Mouse (Mus musculus) heart, embryonic 12.5 days (tissue): ENCODE results near the gene Mrps33. TPM values are rescaled to one million over a fixed set of nuclear protein-coding genes. Genes with fewer than 3 reads are reported as not detected.
A peak's percentile ranks its signal among the peaks of the same experiment; 100 is the strongest.

Experiments used
- ATAC-seq: fragments of 200-750 bp; cut with Nextera tagmentation; 2 replicates; pipeline ENCODE4 v1.8.0; 2017; ENCODE audit warnings: moderate TSS enrichment, moderate library complexity; ENCODE audit not compliant: insufficient number of reproducible peaks, low FRiP score
- H3K27ac ChIP-seq: fragments of 300-500 bp; sonication (generic); 2 replicates; pipeline ENCODE4 v1.5.1; 2016; ENCODE audit warnings: mild to moderate bottlenecking, moderate library complexity; ENCODE audit not compliant: poor library complexity, severe bottlenecking
- H3K27me3 ChIP-seq: fragments of 300-500 bp; sonication (generic); replicated peaks from 2 replicates; pipeline ENCODE4 v1.6.1; 2016; ENCODE audit warnings: mild to moderate bottlenecking, moderate library complexity
- H3K36me3 ChIP-seq: fragments of 300-500 bp; sonication (generic); 2 replicates; pipeline ENCODE4 v1.6.1; 2016; ENCODE audit warnings: mild to moderate bottlenecking, moderate library complexity
- H3K4me1 ChIP-seq: fragments of 300-500 bp; sonication (generic); replicated peaks from 2 replicates; pipeline ENCODE4 v1.6.1; 2016; ENCODE audit warnings: mild to moderate bottlenecking
- H3K4me2 ChIP-seq: fragments of 300-500 bp; sonication (generic); 2 replicates; pipeline ENCODE4 v1.6.1; 2016; ENCODE audit warnings: mild to moderate bottlenecking, moderate library complexity
- H3K4me3 ChIP-seq: fragments of 300-500 bp; sonication (generic); 2 replicates; pipeline ENCODE4 v1.5.1; 2016; ENCODE audit warnings: mild to moderate bottlenecking
- H3K9ac ChIP-seq: fragments of 300-500 bp; sonication (generic); 2 replicates; pipeline ENCODE4 v1.6.1; 2016; ENCODE audit warnings: mild to moderate bottlenecking, moderate library complexity
- H3K9me3 ChIP-seq: fragments of 300-500 bp; sonication (generic); replicated peaks from 2 replicates; pipeline ENCODE4 v1.6.1; 2016; ENCODE audit warnings: mild to moderate bottlenecking, moderate library complexity
- WGBS: fragments of 180-500 bp; shearing (Covaris S2); methylation state at CpG from one replicate; pipeline ENCODE4 v1.1.7; 2016; 5-methylcytosine and 5-hydroxymethylcytosine counted together
- polyA plus RNA-seq: library from polyadenylated mRNA; unstranded; fragments of >200 nt; fragmentation: Nextera tagmentation; extraction: Ambion mirVana; gene quantifications from 2 replicates; pipeline ENCODE4 v1.2.1, GENCODE M21; 2016

Mrps33 gene
- polyA plus RNA-seq, 1 experiment from 2014 or later, result 205 TPM

DNA sequence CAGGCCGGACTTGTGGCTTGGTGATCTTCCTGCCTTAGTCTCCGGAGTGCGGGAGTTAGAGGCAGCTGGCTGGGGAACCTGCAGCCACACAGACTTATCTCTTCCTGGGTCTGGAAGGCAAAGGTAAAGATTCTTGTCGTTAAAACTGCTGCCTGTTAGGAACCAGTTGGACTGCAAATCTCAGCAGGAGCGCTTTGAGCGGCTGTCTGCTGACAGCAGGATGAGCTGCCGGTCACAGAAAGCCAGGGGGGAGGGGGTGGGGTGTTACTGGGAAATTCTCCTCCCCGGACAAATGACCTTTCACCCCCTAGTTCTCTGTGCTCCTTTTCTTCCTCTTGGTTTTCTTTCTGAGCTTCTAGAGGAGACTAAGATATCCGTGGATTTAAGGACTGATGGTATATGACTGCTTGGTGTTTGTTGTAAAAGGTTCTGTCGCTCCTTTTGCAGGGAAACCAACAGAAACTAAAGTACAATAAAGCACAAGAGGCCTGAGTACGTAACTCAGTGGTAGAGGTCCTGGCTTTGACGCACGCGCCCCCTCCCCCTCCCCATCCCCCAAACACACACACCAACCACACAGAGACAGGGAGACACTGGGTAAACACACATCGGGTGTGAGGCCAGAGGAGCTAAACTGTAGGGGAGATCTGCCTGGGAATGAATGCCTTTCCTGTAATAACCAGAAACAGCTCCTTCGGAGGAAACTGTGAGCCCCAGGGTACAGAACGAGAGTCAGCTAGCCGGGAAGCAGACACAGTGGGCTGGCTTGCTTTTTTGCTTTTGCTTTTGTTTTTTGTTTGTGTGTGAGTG, 29.7 kb downstream of the Mrps33 start:
- peak; percentile 54; the same call in 1 of the 2 replicates for ATAC-seq
- Histone ChIP-seq H3K36me3 (no peaks in the 10 kb centered on the region), H3K27me3 (no peaks in the 10 kb centered on the region), H3K9me3 (no peaks in the 10 kb centered on the region), H3K4me2 (peak overlapping the region; percentile 66), H3K4me1 (peaks cover 22% of the 10 kb centered on the region), H3K9ac (peak overlapping the region; percentile 29; the same call in 1 of the 2 replicates), H3K27ac (peak overlapping the region; percentile 64), H3K4me3 (peak overlapping the region; percentile 30)
- 1% methylated on average over 18 of the region's 18 CpGs for WGBS

- Histone ChIP-seq H3K27me3 (no peaks in the 10 kb centered on the region), H3K9ac (no peak overlapping the region), H3K4me2 (no peak overlapping the region), H3K9me3 (no peaks in the 10 kb centered on the region), H3K4me3 (no peak overlapping the region), H3K36me3 (no peaks in the 10 kb centered on the region), H3K4me1 (peaks cover 22% of the 10 kb centered on the region), H3K27ac (no peak overlapping the region)
- WGBS, result 94% methylated on average over 1 of the region's 1 CpGs
- ATAC-seq, result no peak
These were observed 32.3 kb downstream of the Mrps33 start for GRCm38 (mm10) chr6:39778506-39778905.

DNA sequence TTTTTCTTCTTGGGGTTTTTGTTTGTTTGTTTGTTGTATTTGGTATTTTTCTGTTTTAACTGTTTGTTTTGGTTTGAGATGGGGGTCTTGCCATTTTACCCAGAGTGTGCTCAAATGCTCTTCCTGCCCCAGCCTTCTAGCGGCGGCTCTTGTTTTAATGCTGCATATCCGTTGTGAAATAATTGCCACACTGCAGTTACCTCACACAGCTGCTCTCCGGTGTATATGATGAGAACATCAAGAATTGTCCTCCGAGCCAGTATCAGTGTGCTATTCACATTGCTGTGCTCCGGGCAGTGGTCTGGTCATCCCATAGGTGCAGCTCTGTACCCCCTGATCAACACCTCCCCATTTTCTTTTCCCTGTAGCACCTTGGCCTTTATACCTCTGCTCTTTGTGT, 34.5 kb downstream of the Mrps33 start:
- Histone ChIP-seq H3K36me3 (no peaks in the 10 kb centered on the region), H3K4me1 (peaks cover 11% of the 10 kb centered on the region), H3K9me3 (no peaks in the 10 kb centered on the region), H3K9ac (no peak overlapping the region), H3K27me3 (no peaks in the 10 kb centered on the region), H3K27ac (no peak overlapping the region), H3K4me2 (no peak overlapping the region), H3K4me3 (no peak overlapping the region)
- ATAC-seq, result no peak
- WGBS, result 81% methylated on average over 6 of the region's 6 CpGs

- Histone ChIP-seq H3K9me3 (no peaks in the 10 kb centered on the region), H3K27ac (no peak overlapping the region), H3K27me3 (no peaks in the 10 kb centered on the region), H3K4me1 (0 out of 2 replicates have a peak, but pooled peaks cover 2% of the 10 kb centered on the region), H3K36me3 (no peaks in the 10 kb centered on the region), H3K4me3 (no peak overlapping the region), H3K9ac (no peak overlapping the region), H3K4me2 (no peak overlapping the region)
- WGBS, result 82% methylated on average over 9 of the region's 9 CpGs
- ATAC-seq, result no peak
These were observed 35.8 kb downstream of the Mrps33 start for GRCm38 (mm10) chr6:39775029-39775428.

- no peaks in the 10 kb centered on the region for H3K36me3 ChIP-seq
- no peak overlapping the region for H3K9ac ChIP-seq
- WGBS, result 97% methylated on average over 2 of the region's 2 CpGs
- H3K4me3 ChIP-seq, result no peak overlapping the region
- no peak for ATAC-seq
- no peak overlapping the region for H3K27ac ChIP-seq
- peaks cover 6% of the 10 kb centered on the region; the same call in 1 of the 2 replicates for H3K4me1 ChIP-seq
- H3K27me3 ChIP-seq, result 0 out of 2 replicates have a peak, but pooled peaks cover 5% of the 10 kb centered on the region
- no peaks in the 10 kb centered on the region for H3K9me3 ChIP-seq
- H3K4me2 ChIP-seq, result no peak overlapping the region
These were observed 53.6 kb downstream of the Mrps33 start for GRCm38 (mm10) chr6:39757229-39757628.

Other genes with a start within 250 kb of the Mrps33 start
- 17.0 and 17.4 TPM in 2 replicates for gene Adck2, start 237.1 kb downstream of the Mrps33 start, polyA plus RNA-seq
- gene Gm42420, start 225.2 kb downstream of the Mrps33 start, polyA plus RNA-seq, result 1.0 TPM in 1 of 2 replicates, not detected in the other
- gene Ndufb2, start 218.4 kb downstream of the Mrps33 start, polyA plus RNA-seq, result 541 and 562 TPM in 2 replicates
- 14.6 and 16.0 TPM in 2 replicates for gene Braf, start 85.5 kb downstream of the Mrps33 start, polyA plus RNA-seq
- gene Tmem178b, start 62.3 kb upstream of the Mrps33 start, polyA plus RNA-seq, result 0.05 TPM in 2 replicates